Mouse (Mus musculus): Measurements from ENCODE around the gene Alpk3. TPM values are rescaled to one million over a fixed set of nuclear protein-coding genes. Genes with fewer than 3 reads are reported as not detected.

Alpk3 gene
- polyA plus RNA-seq, 1 experiment from 2014 or later: 0.17 TPM

DNA sequence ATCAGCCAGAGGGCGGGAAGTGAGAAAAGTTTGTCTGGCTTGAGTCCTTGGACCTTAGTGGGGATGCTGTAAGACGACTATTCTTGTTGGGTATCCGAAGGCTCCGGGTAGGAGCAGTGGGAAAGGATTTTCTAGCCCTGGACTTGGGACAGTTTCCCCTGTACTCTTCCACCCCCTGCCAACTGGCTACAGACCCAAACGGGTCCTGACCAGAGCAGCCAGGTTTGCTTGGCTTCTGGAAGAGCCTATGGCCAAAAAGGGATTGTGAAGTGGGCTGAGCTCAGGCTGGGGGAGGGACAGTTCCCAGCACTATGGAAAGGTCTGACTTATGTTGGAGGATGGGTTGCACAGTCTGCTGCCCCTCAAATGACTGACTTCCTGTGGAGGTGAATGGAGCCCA lies 2.0 kb downstream of the Alpk3 start:
- Histone ChIP-seq H3K9me3 (replicated peaks; ENCODE audit: control insufficient read depth, low read length) (no peaks in the 10 kb centered on the region), H3K4me3 (ENCODE audit: low read depth, low read length) (no peak overlapping the region), H3K36me3 (replicated peaks; ENCODE audit: control insufficient read depth, insufficient read depth, low read depth, low read length) (no peaks in the 10 kb centered on the region), H3K27me3 (ENCODE audit: control insufficient read depth, insufficient read depth, low read length) (no peaks in the 10 kb centered on the region), H3K4me2 (ENCODE audit: low read depth, low read length) (no peak overlapping the region), H3K27ac (replicated peaks; ENCODE audit: low read depth, low read length) (no peak overlapping the region), H3K4me1 (ENCODE audit: control insufficient read depth, insufficient read depth, low read length) (no peaks in the 10 kb centered on the region), H3K9ac (replicated peaks; ENCODE audit: low read length) (no peak overlapping the region)
- no peak for DNase-seq (ENCODE audit: low spot score)
- 71% methylated on average over 5 of the region's 5 CpGs for WGBS
- ATAC-seq (replicated peaks; ENCODE audit: insufficient number of reproducible peaks, low FRiP score, low TSS enrichment, low read depth): no peak

DNA sequence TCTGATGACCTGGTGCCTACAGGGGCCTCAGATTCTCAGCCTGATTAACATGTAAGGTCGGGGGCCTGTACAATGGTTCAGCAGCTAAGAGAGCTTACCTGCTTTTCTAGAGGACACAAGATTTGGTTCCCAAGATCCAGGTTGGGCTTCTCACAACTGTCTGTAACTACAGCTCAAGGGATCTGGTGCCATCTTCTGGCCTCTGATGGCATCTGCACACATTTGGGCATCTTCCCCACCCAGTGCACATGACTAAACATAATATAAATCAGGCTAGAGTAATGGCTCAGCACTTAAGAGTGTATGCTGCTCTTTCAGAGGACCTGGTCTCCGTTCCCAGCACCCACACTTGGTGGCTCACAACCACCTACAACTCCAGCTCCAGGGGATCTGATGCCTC lies 3.5 kb downstream of the Alpk3 start:
- peak; percentile 27 for DNase-seq (ENCODE audit: low spot score)
- no peaks in the 10 kb centered on the region for H3K4me1 ChIP-seq (ENCODE audit: control insufficient read depth, insufficient read depth, low read length)
- H3K9me3 ChIP-seq (replicated peaks; ENCODE audit: control insufficient read depth, low read length): no peaks in the 10 kb centered on the region
- H3K27ac ChIP-seq (replicated peaks; ENCODE audit: low read depth, low read length): no peak overlapping the region
- no peak overlapping the region for H3K4me2 ChIP-seq (ENCODE audit: low read depth, low read length)
- no peaks in the 10 kb centered on the region for H3K27me3 ChIP-seq (ENCODE audit: control insufficient read depth, insufficient read depth, low read length)
- 82% methylated on average over 2 of the region's 2 CpGs for WGBS
- no peak overlapping the region for H3K9ac ChIP-seq (replicated peaks; ENCODE audit: low read length)
- H3K4me3 ChIP-seq (ENCODE audit: low read depth, low read length): no peak overlapping the region
- no peaks in the 10 kb centered on the region for H3K36me3 ChIP-seq (replicated peaks; ENCODE audit: control insufficient read depth, insufficient read depth, low read depth, low read length)
- ATAC-seq (replicated peaks; ENCODE audit: insufficient number of reproducible peaks, low FRiP score, low TSS enrichment, low read depth): no peak

DNA sequence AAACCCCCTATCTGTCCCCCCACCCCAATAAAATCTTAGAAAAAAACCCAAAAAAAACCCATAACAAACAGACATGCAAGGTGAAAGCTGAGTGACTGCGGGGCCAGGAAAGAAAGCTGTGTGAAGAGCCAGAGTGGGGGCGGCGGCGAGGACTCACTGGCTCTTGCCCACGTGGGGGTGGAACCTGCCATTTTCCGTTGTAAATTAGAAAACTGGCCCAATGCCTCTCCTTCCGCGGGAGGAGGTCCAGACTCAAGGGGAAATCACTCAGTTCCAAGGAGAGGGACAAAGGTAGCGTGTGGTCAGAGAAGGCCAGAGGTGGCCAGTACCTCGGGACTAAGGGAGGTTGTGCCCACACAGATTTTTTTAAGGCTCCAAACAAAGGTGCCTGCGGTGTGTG lies 4.5 kb downstream of the Alpk3 start:
- H3K4me1 ChIP-seq (ENCODE audit: control insufficient read depth, insufficient read depth, low read length): no peaks in the 10 kb centered on the region
- no peak overlapping the region for H3K4me3 ChIP-seq (ENCODE audit: low read depth, low read length)
- no peak overlapping the region for H3K9ac ChIP-seq (replicated peaks; ENCODE audit: low read length)
- DNase-seq (ENCODE audit: low spot score): no peak
- no peaks in the 10 kb centered on the region for H3K27me3 ChIP-seq (ENCODE audit: control insufficient read depth, insufficient read depth, low read length)
- H3K27ac ChIP-seq (replicated peaks; ENCODE audit: low read depth, low read length): no peak overlapping the region
- 85% methylated on average over 11 of the region's 11 CpGs for WGBS
- no peaks in the 10 kb centered on the region for H3K9me3 ChIP-seq (replicated peaks; ENCODE audit: control insufficient read depth, low read length)
- no peaks in the 10 kb centered on the region for H3K36me3 ChIP-seq (replicated peaks; ENCODE audit: control insufficient read depth, insufficient read depth, low read depth, low read length)
- no peak overlapping the region for H3K4me2 ChIP-seq (ENCODE audit: low read depth, low read length)
- no peak for ATAC-seq (replicated peaks; ENCODE audit: insufficient number of reproducible peaks, low FRiP score, low TSS enrichment, low read depth)

DNA sequence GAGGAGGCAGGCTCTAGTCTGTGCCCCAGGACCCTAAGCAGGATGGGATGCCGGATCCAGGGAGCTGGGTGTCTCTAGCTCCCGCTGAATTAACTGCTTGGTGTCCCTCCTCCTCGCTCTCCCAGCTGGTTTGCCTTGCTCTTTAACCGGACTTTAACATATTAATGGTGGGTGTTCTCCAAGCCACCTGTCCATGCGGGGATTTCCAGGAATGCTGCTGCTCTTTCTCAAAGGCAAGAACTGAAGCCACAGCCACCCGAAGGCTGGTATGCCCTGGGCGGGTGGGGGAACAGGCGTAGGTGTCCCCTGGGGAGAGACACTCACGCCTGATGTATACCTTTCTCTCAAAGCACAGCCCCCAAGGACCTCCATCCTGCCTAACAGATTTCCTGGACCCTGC lies 5.9 kb downstream of the Alpk3 start:
- no peak for ATAC-seq (replicated peaks; ENCODE audit: insufficient number of reproducible peaks, low FRiP score, low TSS enrichment, low read depth)
- H3K27ac ChIP-seq (replicated peaks; ENCODE audit: low read depth, low read length): no peak overlapping the region

DNA sequence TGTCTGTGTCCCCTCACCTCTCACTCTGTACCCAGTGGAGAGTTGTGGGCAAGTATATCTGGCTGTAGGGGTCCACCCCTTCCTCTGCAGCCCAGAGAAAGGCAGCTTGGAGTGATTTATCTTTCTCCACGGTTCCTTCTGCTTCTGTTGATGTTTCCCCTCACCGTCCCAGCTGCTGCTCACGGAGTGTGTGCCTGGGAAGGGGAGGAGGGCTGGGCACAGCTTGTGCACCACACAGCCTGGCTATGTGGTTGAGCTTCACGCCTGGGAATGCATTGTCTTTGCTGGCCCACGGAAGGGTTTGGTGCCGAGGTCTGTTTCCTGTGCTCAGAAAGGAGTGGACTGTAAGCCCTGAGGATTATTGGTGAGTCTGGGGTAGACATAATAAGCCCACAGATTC lies 9.3 kb downstream of the Alpk3 start:
- H3K4me2 ChIP-seq (ENCODE audit: low read depth, low read length): no peak overlapping the region
- no peak overlapping the region for H3K4me3 ChIP-seq (ENCODE audit: low read depth, low read length)
- no peak for DNase-seq (ENCODE audit: low spot score)
- H3K27ac ChIP-seq (replicated peaks; ENCODE audit: low read depth, low read length): no peak overlapping the region
- no peak for ATAC-seq (replicated peaks; ENCODE audit: insufficient number of reproducible peaks, low FRiP score, low TSS enrichment, low read depth)
- H3K9me3 ChIP-seq (replicated peaks; ENCODE audit: control insufficient read depth, low read length): no peaks in the 10 kb centered on the region
- H3K9ac ChIP-seq (replicated peaks; ENCODE audit: low read length): no peak overlapping the region
- H3K27me3 ChIP-seq (ENCODE audit: control insufficient read depth, insufficient read depth, low read length): no peaks in the 10 kb centered on the region
- 35% methylated on average over 6 of the region's 6 CpGs for WGBS
- no peaks in the 10 kb centered on the region for H3K36me3 ChIP-seq (replicated peaks; ENCODE audit: control insufficient read depth, insufficient read depth, low read depth, low read length)
- H3K4me1 ChIP-seq (ENCODE audit: control insufficient read depth, insufficient read depth, low read length): no peaks in the 10 kb centered on the region

More for the DNA sequence above, 5.9 kb downstream of the Alpk3 start:
- Histone ChIP-seq H3K36me3 (replicated peaks; ENCODE audit: control insufficient read depth, insufficient read depth, low read depth, low read length) (no peaks in the 10 kb centered on the region), H3K4me3 (ENCODE audit: low read depth, low read length) (no peak overlapping the region), H3K4me2 (ENCODE audit: low read depth, low read length) (no peak overlapping the region), H3K4me1 (ENCODE audit: control insufficient read depth, insufficient read depth, low read length) (no peaks in the 10 kb centered on the region), H3K9ac (replicated peaks; ENCODE audit: low read length) (no peak overlapping the region), H3K9me3 (replicated peaks; ENCODE audit: control insufficient read depth, low read length) (no peaks in the 10 kb centered on the region), H3K27me3 (ENCODE audit: control insufficient read depth, insufficient read depth, low read length) (no peaks in the 10 kb centered on the region)
- no peak for DNase-seq (ENCODE audit: low spot score)
- WGBS: 61% methylated on average over 9 of the region's 9 CpGs

DNA sequence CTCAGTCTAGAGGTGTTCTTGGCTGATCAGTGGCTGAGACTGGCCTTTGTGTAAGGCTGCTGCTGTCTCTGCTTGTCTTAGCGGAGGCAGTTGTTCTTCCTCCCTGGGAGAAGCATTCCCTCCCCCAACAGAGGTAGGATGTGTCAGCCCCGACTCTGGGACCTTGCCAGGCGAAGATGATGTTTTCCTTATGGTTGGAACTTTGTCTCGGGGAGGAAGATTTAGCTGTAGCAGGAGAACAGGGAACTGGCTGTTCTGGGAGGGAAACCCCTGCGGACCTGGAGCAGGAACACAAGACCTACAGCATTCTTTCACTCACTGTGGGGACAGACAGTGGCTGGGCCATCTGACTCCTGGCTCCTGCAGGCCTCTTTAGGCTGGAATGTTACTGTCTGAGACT lies 15.1 kb downstream of the Alpk3 start:
- no peak for ATAC-seq (replicated peaks; ENCODE audit: insufficient number of reproducible peaks, low FRiP score, low TSS enrichment, low read depth)
- 26% methylated on average over 5 of the region's 5 CpGs for WGBS

DNA sequence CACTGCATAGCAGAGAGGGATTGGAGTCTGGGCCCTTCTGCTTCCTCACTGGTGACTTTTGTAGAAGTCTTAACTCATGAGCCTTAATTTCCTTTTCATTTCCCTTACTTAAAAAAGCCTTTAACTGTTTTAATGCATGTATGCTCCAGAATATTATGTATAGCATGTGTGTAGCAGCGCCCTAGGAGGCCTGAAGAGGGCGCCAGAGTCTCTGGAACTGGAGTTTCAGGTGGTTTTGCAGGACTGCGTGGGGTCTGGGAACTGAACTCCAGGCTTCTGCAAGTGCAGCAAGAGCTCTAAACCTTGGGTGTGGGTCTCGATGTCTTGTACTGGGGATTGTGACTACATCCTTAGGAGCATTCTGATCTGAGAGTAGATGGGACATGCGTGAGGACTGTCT lies 15.9 kb downstream of the Alpk3 start:
- Histone ChIP-seq H3K9ac (replicated peaks; ENCODE audit: low read length) (no peak overlapping the region), H3K9me3 (replicated peaks; ENCODE audit: control insufficient read depth, low read length) (no peaks in the 10 kb centered on the region), H3K4me2 (ENCODE audit: low read depth, low read length) (no peak overlapping the region), H3K36me3 (replicated peaks; ENCODE audit: control insufficient read depth, insufficient read depth, low read depth, low read length) (no peaks in the 10 kb centered on the region), H3K27ac (replicated peaks; ENCODE audit: low read depth, low read length) (no peak overlapping the region), H3K4me3 (ENCODE audit: low read depth, low read length) (no peak overlapping the region), H3K4me1 (ENCODE audit: control insufficient read depth, insufficient read depth, low read length) (no peaks in the 10 kb centered on the region), H3K27me3 (ENCODE audit: control insufficient read depth, insufficient read depth, low read length) (no peaks in the 10 kb centered on the region)
- ATAC-seq (replicated peaks; ENCODE audit: insufficient number of reproducible peaks, low FRiP score, low TSS enrichment, low read depth) (no peak), DNase-seq (ENCODE audit: low spot score) (no peak)
- 79% methylated on average over 5 of the region's 5 CpGs for WGBS

More for the DNA sequence above, 15.1 kb downstream of the Alpk3 start:
- Histone ChIP-seq H3K27ac (replicated peaks; ENCODE audit: low read depth, low read length) (no peak overlapping the region), H3K9me3 (replicated peaks; ENCODE audit: control insufficient read depth, low read length) (no peaks in the 10 kb centered on the region), H3K27me3 (ENCODE audit: control insufficient read depth, insufficient read depth, low read length) (no peaks in the 10 kb centered on the region), H3K4me3 (ENCODE audit: low read depth, low read length) (no peak overlapping the region), H3K4me1 (ENCODE audit: control insufficient read depth, insufficient read depth, low read length) (no peaks in the 10 kb centered on the region), H3K36me3 (replicated peaks; ENCODE audit: control insufficient read depth, insufficient read depth, low read depth, low read length) (no peaks in the 10 kb centered on the region), H3K9ac (replicated peaks; ENCODE audit: low read length) (no peak overlapping the region), H3K4me2 (ENCODE audit: low read depth, low read length) (no peak overlapping the region)
- no peak for DNase-seq (ENCODE audit: low spot score)

DNA sequence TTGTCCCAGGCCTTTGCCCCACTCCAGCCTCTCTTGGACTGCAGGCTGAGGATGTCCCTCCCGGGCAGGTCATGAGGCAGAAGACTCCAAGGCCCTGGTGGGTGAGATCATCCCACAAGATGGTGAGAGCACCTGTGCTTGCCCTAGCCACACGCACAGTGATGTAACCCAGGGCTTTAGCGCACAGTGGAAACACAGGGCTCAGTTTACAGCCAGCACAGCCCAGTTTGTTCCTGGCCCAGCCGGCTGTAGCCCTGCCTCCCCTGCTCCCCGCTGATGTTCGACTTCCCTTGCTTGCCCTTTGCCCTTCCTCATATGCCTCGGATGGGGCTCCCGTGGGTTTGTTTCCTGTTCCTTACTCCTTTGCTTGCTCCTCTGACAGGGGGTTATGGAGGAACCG lies 17.1 kb downstream of the Alpk3 start:
- H3K4me2 ChIP-seq (ENCODE audit: low read depth, low read length): no peak overlapping the region
- no peaks in the 10 kb centered on the region for H3K27me3 ChIP-seq (ENCODE audit: control insufficient read depth, insufficient read depth, low read length)
- peak; percentile 35 for DNase-seq (ENCODE audit: low spot score)
- no peak overlapping the region for H3K27ac ChIP-seq (replicated peaks; ENCODE audit: low read depth, low read length)
- WGBS: 43% methylated on average over 9 of the region's 9 CpGs
- H3K9ac ChIP-seq (replicated peaks; ENCODE audit: low read length): no peak overlapping the region
- no peaks in the 10 kb centered on the region for H3K36me3 ChIP-seq (replicated peaks; ENCODE audit: control insufficient read depth, insufficient read depth, low read depth, low read length)
- no peaks in the 10 kb centered on the region for H3K9me3 ChIP-seq (replicated peaks; ENCODE audit: control insufficient read depth, low read length)
- no peaks in the 10 kb centered on the region for H3K4me1 ChIP-seq (ENCODE audit: control insufficient read depth, insufficient read depth, low read length)
- ATAC-seq (replicated peaks; ENCODE audit: insufficient number of reproducible peaks, low FRiP score, low TSS enrichment, low read depth): no peak
- H3K4me3 ChIP-seq (ENCODE audit: low read depth, low read length): no peak overlapping the region
